In genomic region chr19:31425199-31425598, GRCm38 (mm10) we compare ENCODE assay signal across 19 mouse cellular contexts.
DNase-seq lines count a peak whose midpoint lies in the region; ATAC-seq and TF ChIP-seq lines count a peak whose summit lies in the region.
"Had no signal": no experiment of that assay in that cellular context is flagged by ENCODE, and none has a peak within 500 bp of the region (broad histone marks: within the 10 kb centered on the region; RNA-seq: fewer than 3 reads in every experiment).

No protein-coding gene starts in this region.

- no peak for DNase-seq in heart, adult 8-10 months (ENCODE audit: low spot score)
- peak; percentile 56 for DNase-seq in Muller cell, postnatal 12 days (ENCODE audit: inconsistent ontology term)
- DNase-seq in hindbrain, embryonic 14.5 days (ENCODE audit: low spot score) = peak; percentile 30
- no peak for DNase-seq in midbrain, postnatal 0 days (ENCODE audit: low spot score)
- DNase-seq in lung, postnatal 10 days = no peak
- no peak for DNase-seq in thymus, postnatal 10 days (ENCODE audit: low spot score in 2 of 2)
- no peak for DNase-seq in lung, adult 2 months
- DNase-seq: adrenal gland, postnatal 10 days; cerebellum, adult 18-20 months; heart, postnatal 4 days; liver; lung, adult 18-20 months; lung, postnatal 4 days had no signal

- H3K4me3 ChIP-seq in heart, embryonic 13.5 days = no peak overlapping the region
- no peak overlapping the region for H3K4me3 ChIP-seq in hindbrain, embryonic 14.5 days (replicated peaks; ENCODE audit: low read length)
- no peak overlapping the region for H3K4me3 ChIP-seq in midbrain, postnatal 0 days (ENCODE audit: low read depth, low read length)
- no peak overlapping the region for H3K4me3 ChIP-seq in lung, adult 2 months (replicated peaks; ENCODE audit: extremely low read depth, low read depth, low read length)
- H3K4me3 ChIP-seq: forebrain, embryonic 12.5 days; left cerebral cortex, adult 2 months; midbrain, embryonic 12.5 days had no signal

- ATAC-seq in heart, embryonic 13.5 days (ENCODE audit: extremely low read depth, insufficient number of reproducible peaks, low FRiP score, low TSS enrichment) = no peak
- no peak for ATAC-seq in hindbrain, embryonic 14.5 days (ENCODE audit: low FRiP score)
- no peak for ATAC-seq in midbrain, postnatal 0 days (ENCODE audit: low FRiP score)
- ATAC-seq: intestine, postnatal 0 days had no signal

- no peak overlapping the region for H3K27ac ChIP-seq in heart, embryonic 13.5 days (replicated peaks)
- H3K27ac ChIP-seq in hindbrain, embryonic 14.5 days = no peak overlapping the region
- H3K27ac ChIP-seq in midbrain, postnatal 0 days (ENCODE audit: low read depth, low read length) = no peak overlapping the region
- H3K27ac ChIP-seq: forebrain, embryonic 12.5 days; kidney, postnatal 0 days; left cerebral cortex, adult 2 months; midbrain, embryonic 12.5 days had no signal

- WGBS in heart, embryonic 13.5 days = 47% methylated on average over 9 of the region's 9 CpGs
- 42% methylated on average over 9 of the region's 9 CpGs for WGBS in hindbrain, embryonic 14.5 days
- WGBS in midbrain, postnatal 0 days = 35% methylated on average over 9 of the region's 9 CpGs
- 79% methylated on average over 9 of the region's 9 CpGs for WGBS in lung, adult 2 months

- H3K9me3 ChIP-seq in heart, embryonic 13.5 days = peaks cover 4% of the 10 kb centered on the region; the same call in 1 of the 2 replicates
- no peaks in the 10 kb centered on the region for H3K9me3 ChIP-seq in hindbrain, embryonic 14.5 days (ENCODE audit: control insufficient read depth, low read length)
- no peaks in the 10 kb centered on the region for H3K9me3 ChIP-seq in midbrain, postnatal 0 days (ENCODE audit: low read length)
- H3K9me3 ChIP-seq: forebrain, embryonic 12.5 days had no signal

- H3K36me3 ChIP-seq in heart, embryonic 13.5 days = no peaks in the 10 kb centered on the region
- no peaks in the 10 kb centered on the region for H3K36me3 ChIP-seq in hindbrain, embryonic 14.5 days (replicated peaks; ENCODE audit: control insufficient read depth, insufficient read depth)
- no peaks in the 10 kb centered on the region for H3K36me3 ChIP-seq in midbrain, postnatal 0 days (ENCODE audit: insufficient read depth, low read length)
- H3K36me3 ChIP-seq: forebrain, embryonic 12.5 days; midbrain, embryonic 12.5 days had no signal

- H3K27me3 ChIP-seq in heart, embryonic 13.5 days (replicated peaks) = no peaks in the 10 kb centered on the region
- no peaks in the 10 kb centered on the region for H3K27me3 ChIP-seq in hindbrain, embryonic 14.5 days (ENCODE audit: control insufficient read depth, insufficient read depth, low read length)
- H3K27me3 ChIP-seq in midbrain, postnatal 0 days (ENCODE audit: insufficient read depth, low read length) = no peaks in the 10 kb centered on the region
- H3K27me3 ChIP-seq: forebrain, embryonic 12.5 days; midbrain, embryonic 12.5 days had no signal

- TF ChIP-seq POLR2A in lung, adult 2 months (IDR thresholded peaks at IDR 0.05; ENCODE audit: borderline replicate concordance, extremely low read depth, low read depth, low read length) = no peak

- H3K9ac ChIP-seq in heart, embryonic 13.5 days = no peak overlapping the region
- no peak overlapping the region for H3K9ac ChIP-seq in hindbrain, embryonic 14.5 days
- 0 out of 2 replicates have a peak overlapping the region, but pooled peaks have one; percentile 46 for H3K9ac ChIP-seq in midbrain, postnatal 0 days (replicated peaks; ENCODE audit: low read length, poor library complexity, severe bottlenecking)
- H3K9ac ChIP-seq: forebrain, embryonic 12.5 days; midbrain, embryonic 12.5 days had no signal

- 0 out of 2 replicates have a peak overlapping the region, but pooled peaks have one; percentile 7 for H3K4me2 ChIP-seq in heart, embryonic 13.5 days
- peak overlapping the region; percentile 22 for H3K4me2 ChIP-seq in hindbrain, embryonic 14.5 days (replicated peaks)
- H3K4me2 ChIP-seq in midbrain, postnatal 0 days (ENCODE audit: low read depth, low read length, poor library complexity, severe bottlenecking) = peak overlapping the region; percentile 18; the same call in 1 of the 2 replicates
- H3K4me2 ChIP-seq: forebrain, embryonic 12.5 days; midbrain, embryonic 12.5 days had no signal

- H3K4me1 ChIP-seq in heart, embryonic 13.5 days = peaks cover 17% of the 10 kb centered on the region
- 0 out of 2 replicates have a peak, but pooled peaks cover 5% of the 10 kb centered on the region for H3K4me1 ChIP-seq in hindbrain, embryonic 14.5 days (replicated peaks; ENCODE audit: control insufficient read depth, insufficient read depth, low read length)
- H3K4me1 ChIP-seq in midbrain, postnatal 0 days (ENCODE audit: insufficient read depth, low read length) = no peaks in the 10 kb centered on the region
- H3K4me1 ChIP-seq in lung, adult 2 months (ENCODE audit: control insufficient read depth, insufficient read depth, low read length) = no peaks in the 10 kb centered on the region; the same call in 1 of the 2 replicates
- H3K4me1 ChIP-seq: forebrain, embryonic 12.5 days; midbrain, embryonic 12.5 days had no signal

- TF ChIP-seq CTCF in midbrain, postnatal 0 days (IDR thresholded peaks at IDR 0.05) = no peak
- TF ChIP-seq CTCF in lung, adult 2 months (IDR thresholded peaks at IDR 0.05; ENCODE audit: insufficient read depth, low read length) = no peak

Comparison
In these comparisons a context has a peak if more than half of its experiments do, and no peak if none do; other contexts are left out.
1. DNase-seq: peak in Muller cell, postnatal 12 days (single experiment) and hindbrain, embryonic 14.5 days (single experiment); none in heart, adult 8-10 months (single experiment), midbrain, postnatal 0 days (single experiment), lung, postnatal 10 days (single experiment), thymus, postnatal 10 days (0 of 2) and lung, adult 2 months (single experiment).
2. Peak in every context shown above with its lines, with median percentiles within 50 percentile points of each other: H3K4me2 ChIP-seq.